Mouse (Mus musculus) E14TG2a.4 (cell line): ENCODE measurements around the gene Espl1.

Experiments used
- CTCF ChIP-seq: conservative IDR thresholded peaks from 2 replicates; pipeline ENCODE4 v1.5.1; 2014; ENCODE audit warnings: low read length
- NANOG ChIP-seq: IDR thresholded peaks from 2 replicates; pipeline ENCODE4 v1.6.1; 2014; ENCODE audit warnings: borderline replicate concordance, low read length, mixed read lengths

DNA sequence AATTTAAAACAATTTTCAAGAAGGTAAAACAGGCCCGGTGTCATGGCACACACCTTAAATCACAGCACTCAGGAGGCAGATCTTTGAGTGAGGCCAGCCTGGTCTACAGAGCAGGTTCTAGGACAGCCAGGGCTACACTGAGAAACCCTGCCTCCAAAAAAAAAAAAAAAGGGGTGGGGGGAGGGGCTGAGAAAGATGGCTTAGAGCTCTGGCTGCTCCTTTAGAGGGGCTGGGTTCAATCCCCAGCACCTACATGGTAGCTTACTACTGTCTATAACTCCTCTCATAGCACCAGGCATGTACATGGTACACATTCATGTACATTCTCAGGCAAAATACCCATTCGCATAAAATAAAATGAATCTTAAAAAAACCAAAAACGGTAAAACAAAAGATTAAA is 48.4 kb downstream of the Espl1 start:
- TF ChIP-seq CTCF: no peak
- TF ChIP-seq NANOG: no peak
